Mouse (Mus musculus): ENCODE data around the gene Mrps2.

Gene Mrps2

GRCm38 (mm10) chr2:28467860-28468485, at the start of gene Mrps2:
Gene Mrps2 (plus strand): TSS chr2:28468066.
- peak; percentile 86 for DNase-seq (ENCODE audit: low spot score)

- peak; percentile 97 for DNase-seq (ENCODE audit: low spot score)
Observed at GRCm38 (mm10) chr2:28419898-28420297, 48.0 kb upstream of the Mrps2 start.

GRCm38 (mm10) chr2:28423167-28423566, 44.7 kb upstream of the Mrps2 start:
- no peak for DNase-seq (ENCODE audit: low spot score)

- no peak for DNase-seq (ENCODE audit: low spot score)
Observed at GRCm38 (mm10) chr2:28427226-28427625, 40.6 kb upstream of the Mrps2 start.

- DNase-seq (ENCODE audit: low spot score): no peak
Observed at GRCm38 (mm10) chr2:28430846-28431245, 37.0 kb upstream of the Mrps2 start.

- no peak for DNase-seq (ENCODE audit: low spot score)
Observed at GRCm38 (mm10) chr2:28432811-28433210, 35.1 kb upstream of the Mrps2 start.

- no peak for DNase-seq (ENCODE audit: low spot score)
Observed at GRCm38 (mm10) chr2:28433512-28433911, 34.4 kb upstream of the Mrps2 start.

- DNase-seq (ENCODE audit: low spot score): no peak
Observed at GRCm38 (mm10) chr2:28435401-28435800, 32.5 kb upstream of the Mrps2 start.

GRCm38 (mm10) chr2:28440842-28441241, 27.0 kb upstream of the Mrps2 start:
- no peak for DNase-seq (ENCODE audit: low spot score)

- DNase-seq (ENCODE audit: low spot score): no peak
Observed at GRCm38 (mm10) chr2:28445082-28445481, 22.8 kb upstream of the Mrps2 start.

- no peak for DNase-seq (ENCODE audit: low spot score)
Observed at GRCm38 (mm10) chr2:28446181-28446514, 21.7 kb upstream of the Mrps2 start.

- no peak for DNase-seq (ENCODE audit: low spot score)
Observed at GRCm38 (mm10) chr2:28446515-28447314, 21.2 kb upstream of the Mrps2 start, which contains the start of gene Ppp1r26. Gene Ppp1r26 (plus strand): TSS chr2:28446800.

- no peak for DNase-seq (ENCODE audit: low spot score)
Observed at GRCm38 (mm10) chr2:28447315-28447670, 20.6 kb upstream of the Mrps2 start.

GRCm38 (mm10) chr2:28451663-28452062, 16.2 kb upstream of the Mrps2 start:
- no peak for DNase-seq (ENCODE audit: low spot score)

GRCm38 (mm10) chr2:28453539-28453938, 14.3 kb upstream of the Mrps2 start:
- DNase-seq (ENCODE audit: low spot score): no peak

- no peak for DNase-seq (ENCODE audit: low spot score)
Observed at GRCm38 (mm10) chr2:28456616-28457015, 11.2 kb upstream of the Mrps2 start.

- DNase-seq (ENCODE audit: low spot score): peak; percentile 79
Observed at GRCm38 (mm10) chr2:28463919-28464318, 3.9 kb upstream of the Mrps2 start.

- DNase-seq (ENCODE audit: low spot score): no peak
Observed at GRCm38 (mm10) chr2:28464919-28465318, 2.9 kb upstream of the Mrps2 start.

GRCm38 (mm10) chr2:28465836-28466518, 1.9 kb upstream of the Mrps2 start, which contains the start of gene 1700007K13Rik:
Gene 1700007K13Rik (minus strand): TSS chr2:28466332.
- DNase-seq (ENCODE audit: low spot score): peak; percentile 61

GRCm38 (mm10) chr2:28468486-28469225, 790 bp downstream of the Mrps2 start:
- DNase-seq (ENCODE audit: low spot score): no peak

- DNase-seq (ENCODE audit: low spot score): no peak
Observed at GRCm38 (mm10) chr2:28469461-28469860, 1.6 kb downstream of the Mrps2 start.

GRCm38 (mm10) chr2:28470591-28470990, 2.7 kb downstream of the Mrps2 start:
- no peak for DNase-seq (ENCODE audit: low spot score)
